Mouse (Mus musculus): ENCODE results near the gene Mmadhc. TPM values are rescaled to one million over a fixed set of nuclear protein-coding genes. Genes with fewer than 3 reads are reported as not detected.

Mmadhc gene
- polyA plus RNA-seq, 1 experiment = 117 TPM

GRCm38 (mm10) chr2:50296987-50297350 is 368 bp upstream of the Mmadhc start:
- H3K79me2 ChIP-seq (ENCODE audit: control insufficient read depth, insufficient read depth) = peaks cover 50% of the 10 kb centered on the region
- peak overlapping the region; percentile 38 for H3ac ChIP-seq (ENCODE audit: control insufficient read depth, insufficient read length)
- no peak for TF ChIP-seq MYOD1 (IDR thresholded peaks at IDR 0.05; ENCODE audit: control insufficient read depth in 1 of 3, insufficient read length in 2 of 3, low read depth in 2 of 3)
- no peak for TF ChIP-seq SRF (IDR thresholded peaks at IDR 0.05; ENCODE audit: control insufficient read depth, insufficient read length, low read depth)
- TF ChIP-seq USF1 (IDR thresholded peaks at IDR 0.05; ENCODE audit: low read depth) = no peak
- no peak for TF ChIP-seq POLR2A (IDR thresholded peaks at IDR 0.05; ENCODE audit: insufficient read length, low read depth)
- no peak for TF ChIP-seq POLR2AphosphoS2 (IDR thresholded peaks at IDR 0.05; ENCODE audit: insufficient read length, low read depth)
- TF ChIP-seq TCF12 (IDR thresholded peaks at IDR 0.05; ENCODE audit: insufficient read depth, poor library complexity, severe bottlenecking) = no peak
- no peak for TF ChIP-seq E2F4 (IDR thresholded peaks at IDR 0.05; ENCODE audit: insufficient read depth)
- TF ChIP-seq MAX (IDR thresholded peaks at IDR 0.05; ENCODE audit: low read depth) = no peak
- no peak for TF ChIP-seq MYOG (IDR thresholded peaks at IDR 0.05; ENCODE audit: control insufficient read depth in 1 of 3, insufficient read depth in 1 of 3, insufficient read length in 2 of 3, low read depth in 2 of 3)
- no peak for TF ChIP-seq CEBPB (IDR thresholded peaks at IDR 0.05; ENCODE audit: insufficient read depth, poor library complexity, severe bottlenecking)
- no peak for TF ChIP-seq REST (IDR thresholded peaks at IDR 0.05; ENCODE audit: insufficient read depth, insufficient read length)
- H3K4me3 ChIP-seq = peak overlapping the region; percentile 56
- peaks cover 7% of the 10 kb centered on the region for H3K36me3 ChIP-seq (ENCODE audit: control insufficient read depth, insufficient read depth)
- H3K27me3 ChIP-seq (ENCODE audit: control insufficient read depth, insufficient read depth, insufficient read length) = no peaks in the 10 kb centered on the region
- H3K4me2 ChIP-seq (ENCODE audit: low read depth) = peak overlapping the region; percentile 77

GRCm38 (mm10) chr2:50295562-50295961 is 1.0 kb downstream of the Mmadhc start:
- no peaks in the 10 kb centered on the region for H3K27me3 ChIP-seq (ENCODE audit: control insufficient read depth, insufficient read depth, insufficient read length)
- H3K4me2 ChIP-seq (ENCODE audit: low read depth) = peak overlapping the region; percentile 90
- TF ChIP-seq TCF12 (IDR thresholded peaks at IDR 0.05; ENCODE audit: insufficient read depth, poor library complexity, severe bottlenecking) (no peak), USF1 (IDR thresholded peaks at IDR 0.05; ENCODE audit: low read depth) (no peak), POLR2A (IDR thresholded peaks at IDR 0.05; ENCODE audit: insufficient read length, low read depth) (no peak), TCF3 (IDR thresholded peaks at IDR 0.05; ENCODE audit: insufficient read length, low read depth) (no peak)
- H3K36me3 ChIP-seq (ENCODE audit: control insufficient read depth, insufficient read depth) = peaks cover 14% of the 10 kb centered on the region
- peak overlapping the region; percentile 56 for H3K4me3 ChIP-seq
- H3K79me2 ChIP-seq (ENCODE audit: control insufficient read depth, insufficient read depth) = peaks cover 52% of the 10 kb centered on the region
- peak overlapping the region; percentile 38 for H3ac ChIP-seq (ENCODE audit: control insufficient read depth, insufficient read length)

DNA sequence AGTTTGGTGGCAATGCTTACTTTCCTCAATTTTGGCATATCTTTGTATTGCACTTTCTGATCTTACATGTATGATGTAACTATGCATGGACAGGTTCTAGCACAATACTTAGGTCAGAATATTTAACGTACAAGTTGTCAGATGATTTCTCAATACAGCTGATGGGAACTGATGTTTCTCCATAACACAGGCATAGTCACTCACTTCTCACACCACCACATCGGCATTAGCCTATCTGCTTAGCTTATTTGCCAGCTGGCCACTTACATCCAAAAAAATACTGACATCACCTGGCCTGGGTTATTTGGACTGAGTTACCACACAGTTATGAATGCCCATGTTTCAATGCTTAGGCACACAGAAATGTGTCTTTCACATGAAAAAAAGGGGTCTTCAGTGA is 2.5 kb downstream of the Mmadhc start:
- Histone ChIP-seq H3ac (ENCODE audit: control insufficient read depth, insufficient read length) (no peak overlapping the region), H3K79me2 (ENCODE audit: control insufficient read depth, insufficient read depth) (peaks cover 55% of the 10 kb centered on the region), H3K36me3 (ENCODE audit: control insufficient read depth, insufficient read depth) (peaks cover 28% of the 10 kb centered on the region), H3K4me3 (no peak overlapping the region), H3K27me3 (ENCODE audit: control insufficient read depth, insufficient read depth, insufficient read length) (no peaks in the 10 kb centered on the region), H3K4me2 (ENCODE audit: low read depth) (peak overlapping the region; percentile 90)
- TF ChIP-seq POLR2AphosphoS2 (IDR thresholded peaks at IDR 0.05; ENCODE audit: insufficient read length, low read depth) = no peak
- no peak for TF ChIP-seq MYOG (IDR thresholded peaks at IDR 0.05; ENCODE audit: control insufficient read depth in 1 of 3, insufficient read depth in 1 of 3, insufficient read length in 2 of 3, low read depth in 2 of 3)

GRCm38 (mm10) chr2:50293572-50293971 is 3.0 kb downstream of the Mmadhc start:
- Histone ChIP-seq H3K4me3 (no peak overlapping the region), H3K4me2 (ENCODE audit: low read depth) (peak overlapping the region; percentile 35), H3K79me2 (ENCODE audit: control insufficient read depth, insufficient read depth) (peaks cover 55% of the 10 kb centered on the region), H3K36me3 (ENCODE audit: control insufficient read depth, insufficient read depth) (peaks cover 33% of the 10 kb centered on the region), H3ac (ENCODE audit: control insufficient read depth, insufficient read length) (no peak overlapping the region), H3K27me3 (ENCODE audit: control insufficient read depth, insufficient read depth, insufficient read length) (no peaks in the 10 kb centered on the region)
- no peak for TF ChIP-seq POLR2AphosphoS2 (IDR thresholded peaks at IDR 0.05; ENCODE audit: insufficient read length, low read depth)
- TF ChIP-seq POLR2A (IDR thresholded peaks at IDR 0.05; ENCODE audit: insufficient read length, low read depth) = no peak
- TF ChIP-seq MYOD1 (IDR thresholded peaks at IDR 0.05; ENCODE audit: control insufficient read depth in 1 of 3, insufficient read length in 2 of 3, low read depth in 2 of 3) = no peak

GRCm38 (mm10) chr2:50291901-50292300 is 4.7 kb downstream of the Mmadhc start:
- Histone ChIP-seq H3K79me2 (ENCODE audit: control insufficient read depth, insufficient read depth) (peaks cover 47% of the 10 kb centered on the region), H3K27me3 (ENCODE audit: control insufficient read depth, insufficient read depth, insufficient read length) (no peaks in the 10 kb centered on the region), H3K4me2 (ENCODE audit: low read depth) (no peak overlapping the region), H3K36me3 (ENCODE audit: control insufficient read depth, insufficient read depth) (peaks cover 48% of the 10 kb centered on the region), H3ac (ENCODE audit: control insufficient read depth, insufficient read length) (no peak overlapping the region), H3K4me3 (no peak overlapping the region)
- no peak for TF ChIP-seq POLR2A (IDR thresholded peaks at IDR 0.05; ENCODE audit: insufficient read length, low read depth)
- TF ChIP-seq MYOG (IDR thresholded peaks at IDR 0.05; ENCODE audit: control insufficient read depth in 1 of 3, insufficient read depth in 1 of 3, insufficient read length in 2 of 3, low read depth in 2 of 3) = peak in 1 of 3 experiments; percentile 28
- TF ChIP-seq MYOD1 (IDR thresholded peaks at IDR 0.05; ENCODE audit: control insufficient read depth in 1 of 3, insufficient read length in 2 of 3, low read depth in 2 of 3) = peak in 1 of 3 experiments; percentile 26

- Histone ChIP-seq H3K4me3 (no peak overlapping the region), H3ac (ENCODE audit: control insufficient read depth, insufficient read length) (no peak overlapping the region), H3K36me3 (ENCODE audit: control insufficient read depth, insufficient read depth) (peaks cover 59% of the 10 kb centered on the region), H3K27me3 (ENCODE audit: control insufficient read depth, insufficient read depth, insufficient read length) (no peaks in the 10 kb centered on the region), H3K79me2 (ENCODE audit: control insufficient read depth, insufficient read depth) (peaks cover 42% of the 10 kb centered on the region), H3K4me2 (ENCODE audit: low read depth) (no peak overlapping the region)
- TF ChIP-seq TCF12 (IDR thresholded peaks at IDR 0.05; ENCODE audit: insufficient read depth, poor library complexity, severe bottlenecking) = no peak
- no peak for TF ChIP-seq CEBPB (IDR thresholded peaks at IDR 0.05; ENCODE audit: insufficient read depth, poor library complexity, severe bottlenecking)
- TF ChIP-seq MYOD1 (IDR thresholded peaks at IDR 0.05; ENCODE audit: control insufficient read depth in 1 of 3, insufficient read length in 2 of 3, low read depth in 2 of 3) = no peak
- no peak for TF ChIP-seq MAX (IDR thresholded peaks at IDR 0.05; ENCODE audit: low read depth)
- TF ChIP-seq USF1 (IDR thresholded peaks at IDR 0.05; ENCODE audit: low read depth) = no peak
- TF ChIP-seq POLR2A (IDR thresholded peaks at IDR 0.05; ENCODE audit: insufficient read length, low read depth) = no peak
- TF ChIP-seq E2F4 (IDR thresholded peaks at IDR 0.05; ENCODE audit: insufficient read depth) = no peak
- TF ChIP-seq POLR2AphosphoS2 (IDR thresholded peaks at IDR 0.05; ENCODE audit: insufficient read length, low read depth) = no peak
- TF ChIP-seq TCF3 (IDR thresholded peaks at IDR 0.05; ENCODE audit: insufficient read length, low read depth) = no peak
- no peak for TF ChIP-seq REST (IDR thresholded peaks at IDR 0.05; ENCODE audit: insufficient read depth, insufficient read length)
- TF ChIP-seq MYOG (IDR thresholded peaks at IDR 0.05; ENCODE audit: control insufficient read depth in 1 of 3, insufficient read depth in 1 of 3, insufficient read length in 2 of 3, low read depth in 2 of 3) = no peak
- no peak for TF ChIP-seq SRF (IDR thresholded peaks at IDR 0.05; ENCODE audit: control insufficient read depth, insufficient read length, low read depth)
Observed at GRCm38 (mm10) chr2:50290754-50291153, 5.8 kb downstream of the Mmadhc start.
